Mouse (Mus musculus) thymus, adult 2 months (tissue): ENCODE results near the gene Epha1.

Source experiments
- CTCF ChIP-seq: fragments of 200-500 bp; IDR thresholded peaks from 2 replicates; pipeline ENCODE4 v1.5.1; 2012; ENCODE audit warnings: mild to moderate bottlenecking, control low read depth, low read length, moderate library complexity, borderline replicate concordance; ENCODE audit not compliant: control insufficient read depth, poor library complexity, insufficient read depth; ENCODE audit errors: extremely low read depth
- POLR2A ChIP-seq: fragments of 200-500 bp; IDR thresholded peaks from 2 replicates; pipeline ENCODE4 v1.6.1; 2012; ENCODE audit warnings: mild to moderate bottlenecking, low read length, control low read depth, moderate library complexity; ENCODE audit not compliant: control insufficient read depth, poor library complexity, insufficient read depth; ENCODE audit errors: extremely low read depth

DNA sequence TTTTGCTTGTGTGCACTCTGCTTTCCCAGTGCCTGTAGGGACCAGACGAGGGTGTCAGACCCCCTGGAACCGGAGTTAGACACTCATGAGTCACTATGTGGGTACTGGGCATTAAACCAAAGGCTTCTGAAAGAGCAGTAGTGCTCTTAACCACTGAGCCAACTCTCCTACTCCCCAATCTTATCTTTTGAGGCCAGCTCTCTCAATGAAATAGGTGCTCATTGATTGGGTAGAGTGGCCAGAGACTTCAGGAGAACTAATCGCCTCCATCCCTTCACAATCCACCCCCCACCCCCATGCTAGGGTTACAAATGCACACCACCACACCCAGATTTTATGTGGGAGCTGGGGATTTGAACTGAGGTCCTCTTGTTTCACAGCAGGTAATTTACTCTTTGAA, 44.3 kb downstream of the Epha1 start:
- TF ChIP-seq CTCF (no peak), POLR2A (no peak)
